ENCODE assay signal across 23 mouse cellular contexts in genomic region chr2:164127297-164127696, GRCm38 (mm10). TPM values are rescaled to one million over a fixed set of nuclear protein-coding genes. Genes with fewer than 3 reads are reported as not detected.
"Had no signal": no experiment of that assay in that cellular context is flagged by ENCODE, and none has a peak within 500 bp of the region (broad histone marks: within the 10 kb centered on the region; RNA-seq: fewer than 3 reads in every experiment).

No protein-coding gene starts in this region.

- DNase-seq: liver, postnatal 0 days; thymus, adult 2 months; thymus, postnatal 25 days had no signal

- H3K4me1 ChIP-seq: midbrain, embryonic 12.5 days; neural tube, embryonic 13.5 days had no signal

- H3K27me3 ChIP-seq: midbrain, embryonic 12.5 days; neural tube, embryonic 13.5 days had no signal

- ATAC-seq: intestine, embryonic 16.5 days; liver, postnatal 0 days; midbrain, embryonic 16.5 days had no signal

- H3K9ac ChIP-seq: liver, embryonic 14.5 days; liver, postnatal 0 days; lung, embryonic 14.5 days; midbrain, embryonic 12.5 days; neural tube, embryonic 13.5 days had no signal

- H3K4me2 ChIP-seq: liver, embryonic 11.5 days; lung, embryonic 14.5 days; midbrain, embryonic 12.5 days; neural tube, embryonic 13.5 days had no signal

- H3K27ac ChIP-seq: kidney, postnatal 0 days; liver, embryonic 14.5 days; midbrain, embryonic 12.5 days; neural tube, embryonic 13.5 days; stomach, postnatal 0 days had no signal

- H3K9me3 ChIP-seq: midbrain, embryonic 12.5 days; neural tube, embryonic 13.5 days had no signal

- H3K4me3 ChIP-seq: midbrain, embryonic 12.5 days; myocyte; neural tube, embryonic 13.5 days had no signal

RNA-seq across cellular contexts. Expression of gene Kcns1, which starts 43.6 kb away (rescaled TPM):
- total RNA-seq: monocyte, adult 5-6 weeks; neutrophil, adult 5-6 weeks had no signal
- polyA plus RNA-seq: kidney, embryonic 14.5 days; liver, embryonic 11.5 days; liver, postnatal 0 days; lung, embryonic 14.5 days; myocyte had no signal

RNA-seq across cellular contexts. Expression of gene Wfdc5, which starts 55.2 kb away (rescaled TPM):
- total RNA-seq: layer of hippocampus, postnatal 25 days; left cerebral cortex, adult 18-20 months; left cerebral cortex, postnatal 25 days; megakaryocyte-erythroid progenitor cell, adult 5-6 weeks; monocyte, adult 5-6 weeks; neutrophil, adult 5-6 weeks had no signal
- polyA plus RNA-seq: intestine, embryonic 16.5 days; kidney, embryonic 14.5 days; kidney, postnatal 0 days; large intestine, adult 2 months; limb, embryonic 11.5 days; liver, embryonic 11.5 days; liver, embryonic 14.5 days; liver, postnatal 0 days; lung, embryonic 14.5 days; midbrain, embryonic 12.5 days; midbrain, embryonic 16.5 days; myocyte; neural tube, embryonic 13.5 days; stomach, embryonic 14.5 days had no signal
